Mouse (Mus musculus): Measurements from ENCODE around the gene Ntng1. TPM values are rescaled to one million over a fixed set of nuclear protein-coding genes. Genes with fewer than 3 reads are reported as not detected.

The Ntng1 gene
- polyA plus RNA-seq, 1 experiment from 2014 or later = 1.2 TPM

DNA sequence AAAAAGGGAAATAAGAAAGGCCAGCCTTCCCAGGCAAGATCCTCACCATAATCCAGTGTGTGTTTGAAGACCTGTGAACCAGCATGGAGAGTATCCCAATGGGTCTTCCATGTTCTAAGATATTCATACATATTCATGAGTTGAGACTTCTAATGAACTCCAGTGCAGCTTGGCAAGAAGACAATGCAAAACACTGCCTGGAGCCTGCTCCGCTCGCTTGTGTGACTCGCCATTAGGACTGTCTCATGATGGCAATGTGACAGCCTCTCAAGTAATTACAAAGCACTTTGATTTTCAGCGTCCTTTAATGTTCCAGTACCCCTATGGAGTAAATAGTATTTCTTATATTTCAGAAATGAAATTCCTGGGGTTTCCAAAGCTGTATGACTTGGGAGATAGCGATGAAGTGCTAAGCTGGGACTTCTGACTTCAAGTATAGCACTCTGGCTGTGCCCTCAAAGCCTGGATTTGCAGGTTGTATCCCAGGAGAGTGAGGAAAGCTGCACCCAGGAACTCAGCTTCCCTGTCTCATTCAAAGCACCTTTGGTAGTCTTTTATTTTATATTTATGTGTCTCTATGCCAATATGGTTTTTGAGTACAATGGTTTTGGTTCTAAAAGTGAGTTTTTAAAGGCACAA lies 412.1 kb downstream of the Ntng1 start:
- 63% methylated on average over 5 of the region's 5 CpGs for WGBS
- no peaks in the 10 kb centered on the region for H3K9me3 ChIP-seq (ENCODE audit: control insufficient read depth, low read length)

More for the DNA sequence above, 412.1 kb downstream of the Ntng1 start:
- H3K4me2 ChIP-seq (replicated peaks; ENCODE audit: low read depth) = no peak overlapping the region
- H3K9ac ChIP-seq (ENCODE audit: low read length) = no peak overlapping the region
- ATAC-seq (ENCODE audit: low FRiP score, low TSS enrichment) (no peak), DNase-seq (ENCODE audit: low spot score) (no peak)
- H3K27ac ChIP-seq (replicated peaks) = no peak overlapping the region
- H3K27me3 ChIP-seq (ENCODE audit: control insufficient read depth, insufficient read depth, low read length) = no peaks in the 10 kb centered on the region
- H3K4me3 ChIP-seq (ENCODE audit: low read depth, low read length) = no peak overlapping the region
- no peaks in the 10 kb centered on the region for H3K36me3 ChIP-seq (ENCODE audit: control insufficient read depth, insufficient read depth, low read length)
- no peaks in the 10 kb centered on the region for H3K4me1 ChIP-seq (replicated peaks; ENCODE audit: control insufficient read depth, insufficient read depth)
- TF ChIP-seq EP300 (optimal IDR thresholded peaks at IDR 0.05) = no peak

Other genes with a start within 250 kb of the Ntng1 start
- 8.8 and 11.0 TPM in 2 replicates for gene Prmt6, start 107.0 kb upstream of the Ntng1 start, polyA plus RNA-seq (2015; fragmentation: Nextera tagmentation; extraction: Ambion mirVana)

All from stomach, postnatal 0 days (tissue).